Mouse (Mus musculus) stomach, embryonic 15.5 days (tissue): ENCODE data around the gene Aff3. TPM values are rescaled to one million over a fixed set of nuclear protein-coding genes. Genes with fewer than 3 reads are reported as not detected.

Source experiments
- ATAC-seq: fragments of 200-750 bp; cut with Nextera tagmentation; 2 replicates; pipeline ENCODE4 v1.8.0; 2017; ENCODE audit warnings: low read depth, moderate number of reproducible peaks, moderate TSS enrichment; ENCODE audit not compliant: insufficient read depth, low FRiP score
- H3K27ac ChIP-seq: fragments of 300-500 bp; sonication (generic); 2 replicates; pipeline ENCODE4 v1.5.1; 2015; ENCODE audit warnings: mild to moderate bottlenecking, inconsistent platforms
- H3K27me3 ChIP-seq: fragments of 300-500 bp; sonication (generic); replicated peaks from 2 replicates; pipeline ENCODE4 v1.6.1; 2015; ENCODE audit warnings: inconsistent platforms
- H3K36me3 ChIP-seq: fragments of 300-500 bp; sonication (generic); 2 replicates; pipeline ENCODE4 v1.6.1; 2015; ENCODE audit warnings: inconsistent platforms
- H3K4me1 ChIP-seq: fragments of 300-500 bp; sonication (generic); 2 replicates; pipeline ENCODE4 v1.6.1; 2015; ENCODE audit warnings: inconsistent platforms
- H3K4me2 ChIP-seq: fragments of 300-500 bp; sonication (generic); 2 replicates; pipeline ENCODE4 v1.6.1; 2015; ENCODE audit warnings: mild to moderate bottlenecking, inconsistent platforms
- H3K4me3 ChIP-seq: fragments of 300-500 bp; sonication (generic); replicated peaks from 2 replicates; pipeline ENCODE4 v1.5.1; 2015; ENCODE audit warnings: inconsistent platforms
- H3K9ac ChIP-seq: fragments of 300-500 bp; sonication (generic); 2 replicates; pipeline ENCODE4 v1.6.1; 2015; ENCODE audit warnings: inconsistent platforms
- H3K9me3 ChIP-seq: fragments of 300-500 bp; sonication (generic); 2 replicates; pipeline ENCODE4 v1.6.1; 2016; ENCODE audit warnings: inconsistent platforms
- WGBS: fragments of 180-500 bp; shearing (Covaris S2); methylation state at CpG from one replicate; pipeline ENCODE4 v1.1.7; 2015; 5-methylcytosine and 5-hydroxymethylcytosine counted together
- polyA plus RNA-seq: library from polyadenylated mRNA; unstranded; fragments of >200 nt; fragmentation: Nextera tagmentation; extraction: Ambion mirVana; gene quantifications from 2 replicates; pipeline ENCODE4 v1.2.1, GENCODE M21; 2015

Gene Aff3
- polyA plus RNA-seq, 1 experiment from 2014 or later: 9.9 TPM

- 52% methylated on average over 17 of the region's 17 CpGs for WGBS
- H3K9me3 ChIP-seq: no peaks in the 10 kb centered on the region
Measured at GRCm38 (mm10) chr1:38185517-38186226, 479.1 kb downstream of the Aff3 start.

GRCm38 (mm10) chr1:38181020-38181550, 483.7 kb downstream of the Aff3 start:
- no peaks in the 10 kb centered on the region for H3K4me1 ChIP-seq
- no peak overlapping the region for H3K27ac ChIP-seq
- H3K9ac ChIP-seq: no peak overlapping the region
- 70% methylated on average over 15 of the region's 15 CpGs for WGBS
- H3K27me3 ChIP-seq: no peaks in the 10 kb centered on the region
- H3K4me3 ChIP-seq: no peak overlapping the region
- no peaks in the 10 kb centered on the region for H3K9me3 ChIP-seq
- H3K4me2 ChIP-seq: no peak overlapping the region
- ATAC-seq: no peak
- no peaks in the 10 kb centered on the region for H3K36me3 ChIP-seq

More at GRCm38 (mm10) chr1:38185517-38186226, 479.1 kb downstream of the Aff3 start:
- H3K27me3 ChIP-seq: no peaks in the 10 kb centered on the region
- ATAC-seq: 0 out of 2 replicates have a peak, but pooled peaks have one; percentile 53
- no peak overlapping the region for H3K4me2 ChIP-seq
- no peak overlapping the region for H3K27ac ChIP-seq
- no peaks in the 10 kb centered on the region for H3K4me1 ChIP-seq
- H3K9ac ChIP-seq: no peak overlapping the region
- H3K4me3 ChIP-seq: no peak overlapping the region
- H3K36me3 ChIP-seq: no peaks in the 10 kb centered on the region

GRCm38 (mm10) chr1:38178929-38179328, 485.8 kb downstream of the Aff3 start:
- Histone ChIP-seq H3K9me3 (no peaks in the 10 kb centered on the region), H3K36me3 (no peaks in the 10 kb centered on the region), H3K4me1 (no peaks in the 10 kb centered on the region), H3K4me2 (no peak overlapping the region), H3K4me3 (no peak overlapping the region), H3K27me3 (no peaks in the 10 kb centered on the region), H3K27ac (no peak overlapping the region), H3K9ac (no peak overlapping the region)
- WGBS: 89% methylated on average over 8 of the region's 8 CpGs
- no peak for ATAC-seq

- H3K4me2 ChIP-seq: no peak overlapping the region
- ATAC-seq: no peak
- H3K4me3 ChIP-seq: no peak overlapping the region
- H3K27ac ChIP-seq: no peak overlapping the region
- WGBS: 84% methylated on average over 7 of the region's 7 CpGs
- no peaks in the 10 kb centered on the region for H3K36me3 ChIP-seq
- H3K9me3 ChIP-seq: no peaks in the 10 kb centered on the region
- no peaks in the 10 kb centered on the region for H3K27me3 ChIP-seq
- no peaks in the 10 kb centered on the region for H3K4me1 ChIP-seq
- H3K9ac ChIP-seq: no peak overlapping the region
Measured at GRCm38 (mm10) chr1:38176077-38176476, 488.7 kb downstream of the Aff3 start.

GRCm38 (mm10) chr1:38171874-38172273, 492.9 kb downstream of the Aff3 start:
- no peak overlapping the region for H3K4me3 ChIP-seq
- H3K9ac ChIP-seq: no peak overlapping the region
- ATAC-seq: no peak
- no peaks in the 10 kb centered on the region for H3K27me3 ChIP-seq
- no peak overlapping the region for H3K4me2 ChIP-seq
- WGBS: 89% methylated on average over 4 of the region's 4 CpGs
- no peaks in the 10 kb centered on the region for H3K4me1 ChIP-seq
- H3K27ac ChIP-seq: no peak overlapping the region
- no peaks in the 10 kb centered on the region for H3K36me3 ChIP-seq
- no peaks in the 10 kb centered on the region for H3K9me3 ChIP-seq

- ATAC-seq: no peak
- Histone ChIP-seq H3K9me3 (no peaks in the 10 kb centered on the region), H3K27ac (no peak overlapping the region), H3K4me2 (no peak overlapping the region), H3K9ac (no peak overlapping the region), H3K4me1 (no peaks in the 10 kb centered on the region), H3K4me3 (no peak overlapping the region), H3K36me3 (no peaks in the 10 kb centered on the region), H3K27me3 (no peaks in the 10 kb centered on the region)
- WGBS: 51% methylated on average over 2 of the region's 2 CpGs
Measured at GRCm38 (mm10) chr1:38165696-38166095, 499.1 kb downstream of the Aff3 start.

- Histone ChIP-seq H3K4me1 (no peaks in the 10 kb centered on the region), H3K27me3 (no peaks in the 10 kb centered on the region), H3K9ac (no peak overlapping the region), H3K4me3 (no peak overlapping the region), H3K36me3 (no peaks in the 10 kb centered on the region), H3K4me2 (no peak overlapping the region), H3K9me3 (no peaks in the 10 kb centered on the region), H3K27ac (no peak overlapping the region)
- WGBS: 81% methylated on average over 5 of the region's 5 CpGs
- ATAC-seq: no peak
Measured at GRCm38 (mm10) chr1:38150086-38150485, 514.7 kb downstream of the Aff3 start.

- no peak overlapping the region for H3K27ac ChIP-seq
- WGBS: 91% methylated on average over 4 of the region's 4 CpGs
- H3K4me3 ChIP-seq: no peak overlapping the region
- no peak overlapping the region for H3K9ac ChIP-seq
- H3K27me3 ChIP-seq: no peaks in the 10 kb centered on the region
- H3K4me2 ChIP-seq: no peak overlapping the region
- no peak for ATAC-seq
- no peaks in the 10 kb centered on the region for H3K4me1 ChIP-seq
- no peaks in the 10 kb centered on the region for H3K36me3 ChIP-seq
- no peaks in the 10 kb centered on the region for H3K9me3 ChIP-seq
Measured at GRCm38 (mm10) chr1:38146008-38146407, 518.7 kb downstream of the Aff3 start.

- no peak for ATAC-seq
- no peaks in the 10 kb centered on the region for H3K4me1 ChIP-seq
- H3K27ac ChIP-seq: no peak overlapping the region
- H3K27me3 ChIP-seq: no peaks in the 10 kb centered on the region
- no peaks in the 10 kb centered on the region for H3K9me3 ChIP-seq
- H3K36me3 ChIP-seq: no peaks in the 10 kb centered on the region
- no peak overlapping the region for H3K4me3 ChIP-seq
- 71% methylated on average over 1 of the region's 1 CpGs for WGBS
- no peak overlapping the region for H3K4me2 ChIP-seq
- no peak overlapping the region for H3K9ac ChIP-seq
Measured at GRCm38 (mm10) chr1:38141371-38141770, 523.4 kb downstream of the Aff3 start.

- H3K27ac ChIP-seq: no peak overlapping the region
- no peaks in the 10 kb centered on the region for H3K36me3 ChIP-seq
- H3K4me1 ChIP-seq: no peaks in the 10 kb centered on the region
- no peak overlapping the region for H3K9ac ChIP-seq
- H3K9me3 ChIP-seq: no peaks in the 10 kb centered on the region
- no peaks in the 10 kb centered on the region for H3K27me3 ChIP-seq
- 67% methylated on average over 2 of the region's 2 CpGs for WGBS
- ATAC-seq: no peak
- H3K4me2 ChIP-seq: no peak overlapping the region
- H3K4me3 ChIP-seq: no peak overlapping the region
Measured at GRCm38 (mm10) chr1:38140911-38141310, 523.8 kb downstream of the Aff3 start.

- no peaks in the 10 kb centered on the region for H3K36me3 ChIP-seq
- no peaks in the 10 kb centered on the region for H3K4me1 ChIP-seq
- no peak overlapping the region for H3K9ac ChIP-seq
- no peaks in the 10 kb centered on the region for H3K9me3 ChIP-seq
- H3K4me3 ChIP-seq: no peak overlapping the region
- no peak for ATAC-seq
- H3K27me3 ChIP-seq: no peaks in the 10 kb centered on the region
- WGBS: 72% methylated on average over 2 of the region's 2 CpGs
- H3K4me2 ChIP-seq: no peak overlapping the region
- H3K27ac ChIP-seq: no peak overlapping the region
Measured at GRCm38 (mm10) chr1:38139396-38139795, 525.4 kb downstream of the Aff3 start.

- ATAC-seq: no peak
- no peak overlapping the region for H3K27ac ChIP-seq
- H3K4me2 ChIP-seq: no peak overlapping the region
- H3K9ac ChIP-seq: no peak overlapping the region
- H3K4me3 ChIP-seq: no peak overlapping the region
- no peaks in the 10 kb centered on the region for H3K36me3 ChIP-seq
- 49% methylated on average over 6 of the region's 6 CpGs for WGBS
- H3K9me3 ChIP-seq: no peaks in the 10 kb centered on the region
- H3K4me1 ChIP-seq: peaks cover 2% of the 10 kb centered on the region; the same call in 1 of the 2 replicates
- H3K27me3 ChIP-seq: no peaks in the 10 kb centered on the region
Measured at GRCm38 (mm10) chr1:38132942-38133341, 531.8 kb downstream of the Aff3 start.
